Mouse (Mus musculus) lung, embryonic 16.5 days (tissue): ENCODE results near the gene Trpv2. TPM values are rescaled to one million over a fixed set of nuclear protein-coding genes. Genes with fewer than 3 reads are reported as not detected.

ENCODE experiments used
- ATAC-seq: fragments of 200-750 bp; cut with Nextera tagmentation; 2 replicates; pipeline ENCODE4 v1.8.0; 2017; ENCODE audit warnings: low read depth, mild to moderate bottlenecking, moderate library complexity
- H3K27ac ChIP-seq: fragments of 300-500 bp; sonication (generic); 2 replicates; pipeline ENCODE4 v1.5.1; 2014; ENCODE audit warnings: mild to moderate bottlenecking, control low read depth, low read length
- H3K27me3 ChIP-seq: fragments of 300-500 bp; sonication (generic); 2 replicates; pipeline ENCODE4 v1.6.1; 2014; ENCODE audit warnings: low read depth, low read length, mixed read lengths; ENCODE audit not compliant: control insufficient read depth, insufficient read depth
- H3K36me3 ChIP-seq: fragments of 300-500 bp; sonication (generic); 2 replicates; pipeline ENCODE4 v1.6.1; 2014; ENCODE audit warnings: low read length; ENCODE audit not compliant: control insufficient read depth, insufficient read depth
- H3K4me1 ChIP-seq: fragments of 300-500 bp; sonication (generic); replicated peaks from 2 replicates; pipeline ENCODE4 v1.6.1; 2014; ENCODE audit warnings: low read length, mixed read lengths; ENCODE audit not compliant: control insufficient read depth, insufficient read depth
- H3K4me2 ChIP-seq: fragments of 300-500 bp; sonication (generic); 2 replicates; pipeline ENCODE4 v1.6.1; 2014; ENCODE audit warnings: low read depth, low read length, control low read depth
- H3K4me3 ChIP-seq: fragments of 300-500 bp; sonication (generic); 2 replicates; pipeline ENCODE4 v1.5.1; 2014; ENCODE audit warnings: mild to moderate bottlenecking, low read length, control low read depth
- H3K9ac ChIP-seq: fragments of 300-500 bp; sonication (generic); 2 replicates; pipeline ENCODE4 v1.6.1; 2014; ENCODE audit warnings: low read length, control low read depth
- H3K9me3 ChIP-seq: fragments of 300-500 bp; sonication (generic); 2 replicates; pipeline ENCODE4 v1.6.1; 2016; ENCODE audit warnings: low read length; ENCODE audit not compliant: control insufficient read depth
- WGBS: fragments of 180-500 bp; shearing (Covaris S2); extraction: QIAGEN DNeasy Blood & Tissue Kit; methylation state at CpG from one replicate; pipeline ENCODE4 v1.1.7; 2014; 5-methylcytosine and 5-hydroxymethylcytosine counted together
- polyA plus RNA-seq: library from polyadenylated mRNA; unstranded; fragments of >200 nt; fragmentation: Nextera tagmentation; extraction: Ambion mirVana; gene quantifications from 2 replicates; pipeline ENCODE4 v1.2.1, GENCODE M21; 2015

Gene Trpv2
- polyA plus RNA-seq: 4.8 and 4.9 TPM in 2 replicates

- no peaks in the 10 kb centered on the region for H3K36me3 ChIP-seq
- ATAC-seq: no peak
- peaks cover 3% of the 10 kb centered on the region; the same call in 1 of the 2 replicates for H3K27me3 ChIP-seq
- peak within 1 kb of the TSS; percentile 98 for H3K4me2 ChIP-seq
- H3K27ac ChIP-seq: no peak within 1 kb of the TSS
- WGBS: 64% methylated on average over 6 of the region's 6 CpGs
- peak within 1 kb of the TSS; percentile 62; the same call in 1 of the 2 replicates for H3K9ac ChIP-seq
- H3K4me1 ChIP-seq: peaks cover 7% of the 10 kb centered on the region; the same call in 1 of the 2 replicates
- peak within 1 kb of the TSS; percentile 57 for H3K4me3 ChIP-seq
- peaks cover 3% of the 10 kb centered on the region; the same call in 1 of the 2 replicates for H3K9me3 ChIP-seq
Measured at GRCm38 (mm10) chr11:62573959-62574702, at the start of gene Trpv2. Trpv2 (plus strand) TSS chr11:62574486.

- Histone ChIP-seq H3K4me1 (peaks cover 7% of the 10 kb centered on the region), H3K27me3 (peaks cover 14% of the 10 kb centered on the region; the same call in 1 of the 2 replicates), H3K4me2 (no peak overlapping the region), H3K4me3 (no peak overlapping the region), H3K9me3 (no peaks in the 10 kb centered on the region), H3K9ac (no peak overlapping the region), H3K27ac (no peak overlapping the region), H3K36me3 (no peaks in the 10 kb centered on the region)
- WGBS: 89% methylated on average over 8 of the region's 8 CpGs
- no peak for ATAC-seq
Measured at GRCm38 (mm10) chr11:62537089-62537488, 37.2 kb upstream of the Trpv2 start.

DNA sequence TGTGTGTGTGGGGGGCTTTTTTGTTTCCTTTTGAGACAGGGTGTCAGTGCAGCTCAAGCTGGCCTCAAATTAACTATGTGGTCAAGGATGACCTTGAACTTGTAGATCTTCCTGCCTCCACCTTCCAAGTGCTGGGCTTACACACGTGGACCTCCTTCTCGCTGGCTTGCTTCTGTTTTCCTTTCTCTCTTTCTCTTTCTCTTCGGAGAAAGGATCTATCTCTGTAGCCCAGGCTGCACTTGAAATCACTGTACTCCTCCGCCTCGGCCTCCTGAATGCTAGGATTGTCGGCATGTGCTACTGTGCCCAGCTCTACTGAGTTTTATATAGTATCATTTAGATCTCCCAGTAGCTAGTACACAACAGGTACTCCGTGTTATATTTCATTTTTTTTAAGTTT lies 36.7 kb upstream of the Trpv2 start:
- WGBS: 45% methylated on average over 7 of the region's 7 CpGs
- H3K36me3 ChIP-seq: no peaks in the 10 kb centered on the region
- peaks cover 14% of the 10 kb centered on the region; the same call in 1 of the 2 replicates for H3K27me3 ChIP-seq
- ATAC-seq: no peak
- H3K4me1 ChIP-seq: peaks cover 7% of the 10 kb centered on the region
- no peak overlapping the region for H3K4me2 ChIP-seq
- H3K9me3 ChIP-seq: no peaks in the 10 kb centered on the region
- no peak overlapping the region for H3K9ac ChIP-seq
- no peak overlapping the region for H3K4me3 ChIP-seq
- no peak overlapping the region for H3K27ac ChIP-seq

DNA sequence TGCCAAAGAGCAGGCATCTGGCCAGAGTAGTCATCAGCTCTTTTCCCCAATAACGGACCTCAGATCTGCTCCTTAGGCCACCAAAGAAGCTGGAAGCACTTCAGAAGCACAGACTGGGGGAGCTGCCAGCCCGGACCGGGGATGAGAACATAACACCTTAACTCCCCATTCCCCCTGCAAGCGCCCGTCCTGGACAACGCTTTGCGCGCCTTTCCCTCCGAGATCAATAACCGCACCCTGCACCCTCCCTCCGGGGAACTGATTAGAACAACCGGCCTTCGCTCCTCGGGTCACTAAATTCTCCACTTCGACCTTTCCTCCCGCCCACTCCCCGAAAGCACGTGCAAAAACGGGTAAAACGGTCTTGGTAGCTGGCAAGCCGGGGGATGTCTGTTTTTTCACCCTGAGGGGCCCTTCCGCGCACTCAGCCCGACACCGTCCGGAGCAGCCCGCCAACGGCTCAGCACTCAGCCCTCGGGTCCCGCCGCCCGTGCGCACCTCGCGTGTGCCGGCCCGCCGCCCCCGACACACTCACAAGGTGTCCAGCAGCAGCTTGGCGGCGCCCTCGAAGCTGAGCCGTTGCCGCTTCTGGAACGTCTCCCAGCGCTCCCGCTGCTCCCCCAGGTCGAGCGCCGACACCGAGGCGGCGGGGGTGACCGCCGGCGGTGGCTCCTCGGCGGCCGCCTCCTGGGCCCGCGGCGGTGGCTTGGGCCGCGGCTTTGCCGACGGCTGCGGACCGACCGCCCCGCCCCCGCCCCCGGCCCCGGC lies 35.8 kb upstream of the Trpv2 start:
- H3K4me1 ChIP-seq: peaks cover 7% of the 10 kb centered on the region
- H3K27me3 ChIP-seq: peaks cover 14% of the 10 kb centered on the region; the same call in 1 of the 2 replicates
- peak overlapping the region; percentile 99 for H3K4me2 ChIP-seq
- peak overlapping the region; percentile 82 for H3K9ac ChIP-seq
- peak overlapping the region; percentile 78 for H3K4me3 ChIP-seq
- no peaks in the 10 kb centered on the region for H3K9me3 ChIP-seq
- H3K36me3 ChIP-seq: no peaks in the 10 kb centered on the region
- WGBS: under 1% methylated on average over 30 of the region's 73 CpGs
- peak; percentile 83 for ATAC-seq
- no peak overlapping the region for H3K27ac ChIP-seq

- WGBS: 5% methylated on average over 51 of the region's 57 CpGs
- peaks cover 14% of the 10 kb centered on the region; the same call in 1 of the 2 replicates for H3K27me3 ChIP-seq
Measured at GRCm38 (mm10) chr11:62539089-62539890, 35.0 kb upstream of the Trpv2 start, which contains the start of gene Cenpv. Cenpv (minus strand) TSS chr11:62539261.

GRCm38 (mm10) chr11:62540167-62540566 lies 34.1 kb upstream of the Trpv2 start:
- ATAC-seq: no peak
- Histone ChIP-seq H3K9me3 (no peaks in the 10 kb centered on the region), H3K27ac (no peak overlapping the region), H3K4me2 (no peak overlapping the region), H3K4me1 (peaks cover 7% of the 10 kb centered on the region), H3K36me3 (no peaks in the 10 kb centered on the region), H3K9ac (no peak overlapping the region), H3K27me3 (peaks cover 14% of the 10 kb centered on the region; the same call in 1 of the 2 replicates), H3K4me3 (no peak overlapping the region)
- WGBS: 74% methylated on average over 7 of the region's 7 CpGs

More at GRCm38 (mm10) chr11:62539089-62539890, 35.0 kb upstream of the Trpv2 start, which contains the start of gene Cenpv:
- peak within 1 kb of the TSS; percentile 99 for H3K4me2 ChIP-seq
- H3K9ac ChIP-seq: peak within 1 kb of the TSS; percentile 82
- no peaks in the 10 kb centered on the region for H3K36me3 ChIP-seq
- H3K9me3 ChIP-seq: no peaks in the 10 kb centered on the region
- ATAC-seq: peak; percentile 85
- H3K4me1 ChIP-seq: peaks cover 7% of the 10 kb centered on the region
- no peak within 1 kb of the TSS for H3K27ac ChIP-seq
- peak within 1 kb of the TSS; percentile 78 for H3K4me3 ChIP-seq

DNA sequence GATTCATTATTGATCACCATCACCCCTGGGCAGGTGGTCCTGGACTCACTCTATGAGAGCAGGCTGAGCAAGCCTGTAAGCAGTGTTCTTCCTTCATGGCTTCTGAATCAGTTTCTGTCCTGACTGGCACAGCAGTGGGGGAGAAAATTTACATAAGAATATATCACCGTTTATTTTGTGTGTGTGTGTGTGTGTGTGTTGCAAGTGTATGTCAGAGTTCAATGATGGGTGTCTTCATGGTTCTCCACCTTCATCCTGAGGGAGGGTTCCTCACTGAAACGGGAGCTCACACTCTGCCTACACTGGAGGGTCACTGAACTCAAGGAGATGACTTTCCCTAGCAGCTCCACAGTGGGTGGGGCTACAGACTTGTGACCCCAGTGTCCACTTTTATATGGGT lies 33.3 kb upstream of the Trpv2 start:
- Histone ChIP-seq H3K4me3 (no peak overlapping the region), H3K4me2 (no peak overlapping the region), H3K27ac (no peak overlapping the region), H3K27me3 (peaks cover 14% of the 10 kb centered on the region; the same call in 1 of the 2 replicates), H3K9ac (no peak overlapping the region), H3K4me1 (peaks cover 7% of the 10 kb centered on the region), H3K36me3 (no peaks in the 10 kb centered on the region), H3K9me3 (no peaks in the 10 kb centered on the region)
- ATAC-seq: no peak
- 47% methylated on average over 2 of the region's 2 CpGs for WGBS

DNA sequence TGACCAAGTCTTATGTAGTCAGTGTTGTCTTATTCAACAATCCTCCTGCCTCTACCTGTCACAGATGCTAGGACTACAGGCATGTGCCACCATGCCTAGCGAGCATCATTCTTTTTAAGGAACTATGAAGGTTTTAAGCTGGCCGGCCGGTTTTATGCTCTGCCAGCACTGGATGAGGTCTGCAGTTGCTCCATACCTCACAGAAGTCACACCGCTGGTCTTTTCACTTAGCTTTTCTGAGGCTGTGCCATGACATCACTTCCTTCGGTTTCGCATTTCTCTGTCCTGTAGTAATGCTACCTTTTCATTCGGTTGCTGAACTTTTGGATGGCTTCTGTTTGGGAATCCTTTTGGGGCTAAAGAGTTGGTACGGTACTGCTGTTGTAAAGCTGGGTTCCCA lies 32.7 kb upstream of the Trpv2 start:
- no peak for ATAC-seq
- no peak overlapping the region for H3K4me3 ChIP-seq
- WGBS: 77% methylated on average over 8 of the region's 8 CpGs

More for the DNA sequence above, 32.7 kb upstream of the Trpv2 start:
- Histone ChIP-seq H3K4me2 (no peak overlapping the region), H3K36me3 (no peaks in the 10 kb centered on the region), H3K9ac (no peak overlapping the region), H3K27me3 (peaks cover 14% of the 10 kb centered on the region; the same call in 1 of the 2 replicates), H3K27ac (no peak overlapping the region), H3K9me3 (no peaks in the 10 kb centered on the region), H3K4me1 (peaks cover 7% of the 10 kb centered on the region)
